Mouse (Mus musculus): ENCODE results near the gene Gm7579. TPM values are rescaled to one million over a fixed set of nuclear protein-coding genes. Genes with fewer than 3 reads are reported as not detected.
"Not testable (repeated sequence)": the region's sequence is repeated elsewhere in the genome, so short reads cannot be mapped to it uniquely, and the experiment has no call there.

Gene Gm7579
- total and polyA plus RNA-seq, 3 experiments, result not detected

DNA sequence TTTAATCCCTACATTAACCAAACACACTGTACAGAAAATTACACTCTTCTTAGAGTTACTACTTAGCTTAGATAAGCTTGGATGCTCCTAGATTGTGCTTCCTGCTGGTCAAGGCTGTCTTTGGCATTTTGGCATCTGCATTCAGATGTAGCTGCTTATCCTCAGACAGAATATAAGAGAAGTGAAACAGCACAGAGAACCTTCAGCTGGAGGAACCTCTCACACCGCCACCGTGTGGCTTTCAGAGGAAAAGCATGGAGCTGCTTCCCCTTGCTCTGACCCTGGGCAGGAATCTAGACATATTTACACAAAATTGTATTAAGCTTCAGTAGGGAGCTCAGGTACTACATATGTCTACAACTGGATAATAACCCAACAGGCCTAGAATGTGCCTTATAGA is 43.9 kb downstream of the Gm7579 start:
- H3K27ac ChIP-seq (ENCODE audit: control insufficient read depth, low read depth, low read length), result no peak overlapping the region
- H3K9me3 ChIP-seq (replicated peaks; ENCODE audit: insufficient read depth, low read length), result no peaks in the 10 kb centered on the region
- no peak overlapping the region for H3K4me3 ChIP-seq (ENCODE audit: control insufficient read depth in 1 of 2, insufficient read depth in 1 of 2, low read depth in 2 of 2, low read length in 2 of 2)
- no peak for TF ChIP-seq HCFC1 (IDR thresholded peaks at IDR 0.05; ENCODE audit: low read depth, low read length)
- TF ChIP-seq SMC3 (IDR thresholded peaks at IDR 0.05; ENCODE audit: low read depth, low read length), result peak; percentile 45
- TF ChIP-seq CTCF (IDR thresholded peaks at IDR 0.05 in 2 of 3, conservative IDR thresholded peaks at IDR 0.05 in 1 of 3; ENCODE audit: control insufficient read depth in 1 of 3, insufficient read depth in 1 of 3, low read depth in 2 of 3, low read length in 3 of 3, poor library complexity in 1 of 3, severe bottlenecking in 1 of 3), result peak; percentile 65 to 75 (median 74)
- no peaks in the 10 kb centered on the region for H3K36me3 ChIP-seq (ENCODE audit: control insufficient read depth in 1 of 2, insufficient read depth in 2 of 2, low read length in 2 of 2)
- H3K9ac ChIP-seq (ENCODE audit: control insufficient read depth, low read depth, low read length, poor library complexity, severe bottlenecking), result no peak overlapping the region
- H3K27me3 ChIP-seq (ENCODE audit: control insufficient read depth in 1 of 2, insufficient read depth in 2 of 2, low read length in 2 of 2), result no peaks in the 10 kb centered on the region
- no peaks in the 10 kb centered on the region for H3K79me2 ChIP-seq (ENCODE audit: control insufficient read depth, insufficient read depth, low read length, poor library complexity)
- H3K4me1 ChIP-seq (ENCODE audit: control insufficient read depth in 1 of 2, insufficient read depth in 2 of 2, low read length in 2 of 2), result no peaks in the 10 kb centered on the region
- DNase-seq (ENCODE audit: low read depth, low spot score), result peak; percentile 41

DNA sequence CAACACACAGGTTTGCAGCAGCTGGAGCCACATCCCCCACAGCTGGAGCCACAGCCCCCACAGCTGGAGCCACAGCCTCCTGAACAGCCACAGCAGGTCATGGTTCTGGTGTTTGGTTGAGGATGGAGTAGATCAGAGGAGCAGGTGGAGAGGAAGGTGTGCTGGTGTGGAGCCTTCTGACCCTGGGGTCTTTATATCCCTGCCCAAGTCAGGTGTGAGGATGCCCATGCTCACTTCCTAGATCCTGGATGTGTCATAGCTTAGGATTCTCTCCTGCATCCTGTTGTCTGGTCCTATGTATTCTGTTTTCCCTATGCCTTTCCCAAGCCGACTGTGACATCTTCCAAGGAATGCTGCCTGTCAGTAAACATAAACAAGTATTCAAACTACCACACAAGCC is 46.6 kb downstream of the Gm7579 start, which contains the start of gene Gm2431:
Gene Gm2431 (minus strand): TSS at position 101 of the 400 bp plus-strand sequence.
- not testable (repeated sequence) for H3K9ac ChIP-seq (ENCODE audit: control insufficient read depth, low read depth, low read length, poor library complexity, severe bottlenecking); H3K27ac ChIP-seq (ENCODE audit: control insufficient read depth, low read depth, low read length); H3K4me3 ChIP-seq (ENCODE audit: control insufficient read depth in 1 of 2, insufficient read depth in 1 of 2, low read depth in 2 of 2, low read length in 2 of 2); H3K36me3 ChIP-seq (ENCODE audit: control insufficient read depth in 1 of 2, insufficient read depth in 2 of 2, low read length in 2 of 2); H3K9me3 ChIP-seq (replicated peaks; ENCODE audit: insufficient read depth, low read length); H3K27me3 ChIP-seq (ENCODE audit: control insufficient read depth in 1 of 2, insufficient read depth in 2 of 2, low read length in 2 of 2); H3K79me2 ChIP-seq (ENCODE audit: control insufficient read depth, insufficient read depth, low read length, poor library complexity); DNase-seq (ENCODE audit: low read depth, low spot score); H3K4me1 ChIP-seq (ENCODE audit: control insufficient read depth in 1 of 2, insufficient read depth in 2 of 2, low read length in 2 of 2)

Other genes with a start within 250 kb of the Gm7579 start
- 33.6 and 33.9 TPM in 2 replicates for gene Mob2, start 150.8 kb upstream of the Gm7579 start, total RNA-seq (2012; rRNA removed)
- gene Mob2, start 150.8 kb upstream of the Gm7579 start, polyA plus RNA-seq (2012; ENCODE audit: insufficient read depth in 1 of 2, insufficient read length in 2 of 2, low read depth in 1 of 2, low replicate concordance in 2 of 2, missing spikeins in 1 of 2), result 10 to 100 TPM in 1 of 2 experiments, not detected in 1; 45.2 TPM
- 0.20 and 0.23 TPM in 2 replicates for gene Dusp8, start 116.0 kb upstream of the Gm7579 start, total RNA-seq (2012; rRNA removed)
- under 1 TPM in 1 of 2 experiments, not detected in 1; 0.31 TPM for gene Dusp8, start 116.0 kb upstream of the Gm7579 start, polyA plus RNA-seq (2012; ENCODE audit: insufficient read depth in 1 of 2, insufficient read length in 2 of 2, low read depth in 1 of 2, low replicate concordance in 2 of 2, missing spikeins in 1 of 2)
- not detected in 2 replicates for gene Gm45618, start 91.1 kb upstream of the Gm7579 start, total RNA-seq (2012; rRNA removed)
- not detected for gene Gm45618, start 91.1 kb upstream of the Gm7579 start, polyA plus RNA-seq (2012; ENCODE audit: insufficient read depth in 1 of 2, insufficient read length in 2 of 2, low read depth in 1 of 2, low replicate concordance in 2 of 2, missing spikeins in 1 of 2)
- not detected in 2 replicates for gene Gm39115, start 75.8 kb upstream of the Gm7579 start, total RNA-seq (2012; rRNA removed)
- not detected for gene Gm39115, start 75.8 kb upstream of the Gm7579 start, polyA plus RNA-seq (2012; ENCODE audit: insufficient read depth in 1 of 2, insufficient read length in 2 of 2, low read depth in 1 of 2, low replicate concordance in 2 of 2, missing spikeins in 1 of 2)
- not detected in 2 replicates for gene Gm45337, start 67.3 kb upstream of the Gm7579 start, total RNA-seq (2012; rRNA removed)
- gene Gm45337, start 67.3 kb upstream of the Gm7579 start, polyA plus RNA-seq (2012; ENCODE audit: insufficient read depth in 1 of 2, insufficient read length in 2 of 2, low read depth in 1 of 2, low replicate concordance in 2 of 2, missing spikeins in 1 of 2), result not detected
- gene Gm29735, start 54.7 kb upstream of the Gm7579 start, total RNA-seq (2012; rRNA removed), result not detected in 2 replicates
- gene Gm29735, start 54.7 kb upstream of the Gm7579 start, polyA plus RNA-seq (2012; ENCODE audit: insufficient read depth in 1 of 2, insufficient read length in 2 of 2, low read depth in 1 of 2, low replicate concordance in 2 of 2, missing spikeins in 1 of 2), result not detected
- gene Gm4553, start 46.1 kb upstream of the Gm7579 start, total RNA-seq (2012; rRNA removed), result not detected in 2 replicates
- not detected for gene Gm4553, start 46.1 kb upstream of the Gm7579 start, polyA plus RNA-seq (2012; ENCODE audit: insufficient read depth in 1 of 2, insufficient read length in 2 of 2, low read depth in 1 of 2, low replicate concordance in 2 of 2, missing spikeins in 1 of 2)
- gene Krtap5-2, start 35.9 kb upstream of the Gm7579 start, total RNA-seq (2012; rRNA removed), result not detected in 2 replicates
- not detected for gene Krtap5-2, start 35.9 kb upstream of the Gm7579 start, polyA plus RNA-seq (2012; ENCODE audit: insufficient read depth in 1 of 2, insufficient read length in 2 of 2, low read depth in 1 of 2, low replicate concordance in 2 of 2, missing spikeins in 1 of 2)
- gene Gm10153, start 21.5 kb upstream of the Gm7579 start, total RNA-seq (2012; rRNA removed), result not detected in 2 replicates
- not detected for gene Gm10153, start 21.5 kb upstream of the Gm7579 start, polyA plus RNA-seq (2012; ENCODE audit: insufficient read depth in 1 of 2, insufficient read length in 2 of 2, low read depth in 1 of 2, low replicate concordance in 2 of 2, missing spikeins in 1 of 2)
- gene Krtap5-3, start 10.5 kb upstream of the Gm7579 start, total RNA-seq (2012; rRNA removed), result not detected in 2 replicates
- not detected for gene Krtap5-3, start 10.5 kb upstream of the Gm7579 start, polyA plus RNA-seq (2012; ENCODE audit: insufficient read depth in 1 of 2, insufficient read length in 2 of 2, low read depth in 1 of 2, low replicate concordance in 2 of 2, missing spikeins in 1 of 2)
- gene Krtap5-5, start 18.1 kb downstream of the Gm7579 start, total RNA-seq (2012; rRNA removed), result not detected in 2 replicates
- not detected for gene Krtap5-5, start 18.1 kb downstream of the Gm7579 start, polyA plus RNA-seq (2012; ENCODE audit: insufficient read depth in 1 of 2, insufficient read length in 2 of 2, low read depth in 1 of 2, low replicate concordance in 2 of 2, missing spikeins in 1 of 2)
- not detected in 2 replicates for gene Gm40460, start 29.2 kb downstream of the Gm7579 start, total RNA-seq (2012; rRNA removed)
- gene Gm40460, start 29.2 kb downstream of the Gm7579 start, polyA plus RNA-seq (2012; ENCODE audit: insufficient read depth in 1 of 2, insufficient read length in 2 of 2, low read depth in 1 of 2, low replicate concordance in 2 of 2, missing spikeins in 1 of 2), result not detected
- not detected in 2 replicates for gene Gm2431, start 46.5 kb downstream of the Gm7579 start, total RNA-seq (2012; rRNA removed)
- not detected for gene Gm2431, start 46.5 kb downstream of the Gm7579 start, polyA plus RNA-seq (2012; ENCODE audit: insufficient read depth in 1 of 2, insufficient read length in 2 of 2, low read depth in 1 of 2, low replicate concordance in 2 of 2, missing spikeins in 1 of 2)
- gene Gm4559, start 62.5 kb downstream of the Gm7579 start, total RNA-seq (2012; rRNA removed), result not detected in 2 replicates
- not detected for gene Gm4559, start 62.5 kb downstream of the Gm7579 start, polyA plus RNA-seq (2012; ENCODE audit: insufficient read depth in 1 of 2, insufficient read length in 2 of 2, low read depth in 1 of 2, low replicate concordance in 2 of 2, missing spikeins in 1 of 2)
- gene Krtap5-1, start 85.3 kb downstream of the Gm7579 start, total RNA-seq (2012; rRNA removed), result not detected in 2 replicates
- gene Krtap5-1, start 85.3 kb downstream of the Gm7579 start, polyA plus RNA-seq (2012; ENCODE audit: insufficient read depth in 1 of 2, insufficient read length in 2 of 2, low read depth in 1 of 2, low replicate concordance in 2 of 2, missing spikeins in 1 of 2), result not detected
- gene Krtap5-4, start 91.7 kb downstream of the Gm7579 start, total RNA-seq (2012; rRNA removed), result not detected in 2 replicates
- gene Krtap5-4, start 91.7 kb downstream of the Gm7579 start, polyA plus RNA-seq (2012; ENCODE audit: insufficient read depth in 1 of 2, insufficient read length in 2 of 2, low read depth in 1 of 2, low replicate concordance in 2 of 2, missing spikeins in 1 of 2), result not detected
- not detected in 2 replicates for gene Ifitm10, start 161.9 kb downstream of the Gm7579 start, total RNA-seq (2012; rRNA removed)
- gene Ifitm10, start 161.9 kb downstream of the Gm7579 start, polyA plus RNA-seq (2012; ENCODE audit: insufficient read depth in 1 of 2, insufficient read length in 2 of 2, low read depth in 1 of 2, low replicate concordance in 2 of 2, missing spikeins in 1 of 2), result under 1 TPM in 1 of 2 experiments, not detected in 1; 0.21 TPM
- gene Gm49369, start 170.8 kb downstream of the Gm7579 start, total RNA-seq (2012; rRNA removed), result 3.2 and 8.1 TPM in 2 replicates
- gene Gm49369, start 170.8 kb downstream of the Gm7579 start, polyA plus RNA-seq (2012; ENCODE audit: insufficient read depth in 1 of 2, insufficient read length in 2 of 2, low read depth in 1 of 2, low replicate concordance in 2 of 2, missing spikeins in 1 of 2), result 10 to 100 TPM in 1 of 2 experiments, not detected in 1; 15.2 TPM
- gene Ctsd, start 176.2 kb downstream of the Gm7579 start, total RNA-seq (2012; rRNA removed), result 112 and 115 TPM in 2 replicates
- 100 to 1,000 TPM in 1 of 2 experiments, 10 to 100 TPM in 1; 89.3 to 179 TPM for gene Ctsd, start 176.2 kb downstream of the Gm7579 start, polyA plus RNA-seq (2012; ENCODE audit: insufficient read depth in 1 of 2, insufficient read length in 2 of 2, low read depth in 1 of 2, low replicate concordance in 2 of 2, missing spikeins in 1 of 2)
- not detected in 2 replicates for gene Syt8, start 223.0 kb downstream of the Gm7579 start, total RNA-seq (2012; rRNA removed)
- gene Syt8, start 223.0 kb downstream of the Gm7579 start, polyA plus RNA-seq (2012; ENCODE audit: insufficient read depth in 1 of 2, insufficient read length in 2 of 2, low read depth in 1 of 2, low replicate concordance in 2 of 2, missing spikeins in 1 of 2), result not detected
- gene Tnni2, start 229.9 kb downstream of the Gm7579 start, total RNA-seq (2012; rRNA removed), result not detected in 2 replicates
- under 1 TPM in 1 of 2 experiments, not detected in 1; 0.84 TPM for gene Tnni2, start 229.9 kb downstream of the Gm7579 start, polyA plus RNA-seq (2012; ENCODE audit: insufficient read depth in 1 of 2, insufficient read length in 2 of 2, low read depth in 1 of 2, low replicate concordance in 2 of 2, missing spikeins in 1 of 2)
- not detected in 2 replicates for gene Lsp1, start 248.9 kb downstream of the Gm7579 start, total RNA-seq (2012; rRNA removed)
- gene Lsp1, start 248.9 kb downstream of the Gm7579 start, polyA plus RNA-seq (2012; ENCODE audit: insufficient read depth in 1 of 2, insufficient read length in 2 of 2, low read depth in 1 of 2, low replicate concordance in 2 of 2, missing spikeins in 1 of 2), result not detected